Mouse (Mus musculus) gastrocnemius, postnatal 14 days (tissue): ENCODE results near the gene Nr1h4. TPM values are rescaled to one million over a fixed set of nuclear protein-coding genes. Genes with fewer than 3 reads are reported as not detected.
"Not testable (repeated sequence)": the region's sequence is repeated elsewhere in the genome, so short reads cannot be mapped to it uniquely, and the experiment has no call there.

Source experiments
- DNase-seq: peaks from one replicate; pipeline ENCODE4 v3.0.0; 2021; ENCODE audit warnings: mixed read lengths
- intact Hi-C: fragments of 180-260 bp; cut with DNase I; formaldehyde crosslinking; loops from one replicate; pipeline ENCODE4 v1.15.1; 2025; ENCODE audit warnings: low total_unique reads
- long read RNA-seq, 2 experiments: library from polyadenylated mRNA; stranded (forward); transcript quantifications; one replicate each; pipeline ENCODE4 v2.0.0; 2021
- total RNA-seq, 2 experiments: library from RNA; stranded (reverse); gene quantifications; 2 replicates each; pipeline ENCODE4 v1.2.3; 2021

The Nr1h4 gene
- total RNA-seq: not detected
- long read RNA-seq, experiment 1: 0 reads
- long read RNA-seq, experiment 2: 0 reads

- peak; percentile 8 for DNase-seq
- intact Hi-C loops: no loop called here
Measured at GRCm38 (mm10) chr10:89532929-89533727, at the start of gene Nr1h4. Nr1h4 (minus strand) TSS chr10:89533585.

DNA sequence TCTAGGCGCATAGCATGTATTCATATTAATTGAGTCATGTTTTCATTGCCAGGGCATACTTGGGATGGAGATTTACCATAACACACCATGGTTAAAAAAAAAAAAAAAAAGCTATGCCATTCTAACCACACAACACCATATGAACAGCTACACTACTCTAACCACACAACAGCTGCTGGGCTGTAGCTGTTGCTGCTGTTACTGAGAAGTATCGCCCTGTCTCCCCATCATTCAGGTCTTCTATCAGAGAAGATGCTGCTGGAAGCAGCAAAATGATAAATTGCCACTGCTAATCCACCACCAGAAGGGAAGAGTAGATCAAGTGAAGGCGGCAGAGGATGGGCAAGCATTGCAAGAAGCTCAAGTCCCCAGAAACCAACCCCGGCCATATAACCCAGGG is 45.4 kb upstream of the Nr1h4 start:
- intact Hi-C loops: no loop called here
- no peak for DNase-seq

DNA sequence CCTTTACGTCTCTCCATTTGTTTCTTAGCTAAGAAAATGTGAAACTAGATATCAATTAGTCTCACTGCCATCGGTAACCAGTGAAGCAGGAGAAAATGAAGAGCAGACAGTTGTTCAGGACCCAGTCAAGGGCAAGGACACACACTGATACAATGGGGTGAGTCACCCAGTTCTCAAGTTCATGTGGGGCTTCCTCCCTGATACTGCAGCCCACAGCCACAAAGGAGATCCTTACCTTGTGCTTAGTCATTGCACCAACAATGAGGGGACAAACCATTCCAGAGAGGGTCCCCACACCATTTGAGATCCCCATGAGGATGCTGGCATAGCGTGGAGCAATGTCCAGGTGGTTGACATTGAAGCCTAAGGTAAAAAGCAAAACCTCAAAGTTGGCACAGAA is 44.3 kb upstream of the Nr1h4 start:
- no peak for DNase-seq

GRCm38 (mm10) chr10:89573421-89573820 is 40.0 kb upstream of the Nr1h4 start:
- intact Hi-C loops: no loop called here
- DNase-seq: no peak

More for the DNA sequence above, 44.3 kb upstream of the Nr1h4 start:
- intact Hi-C loops: no loop called here

DNA sequence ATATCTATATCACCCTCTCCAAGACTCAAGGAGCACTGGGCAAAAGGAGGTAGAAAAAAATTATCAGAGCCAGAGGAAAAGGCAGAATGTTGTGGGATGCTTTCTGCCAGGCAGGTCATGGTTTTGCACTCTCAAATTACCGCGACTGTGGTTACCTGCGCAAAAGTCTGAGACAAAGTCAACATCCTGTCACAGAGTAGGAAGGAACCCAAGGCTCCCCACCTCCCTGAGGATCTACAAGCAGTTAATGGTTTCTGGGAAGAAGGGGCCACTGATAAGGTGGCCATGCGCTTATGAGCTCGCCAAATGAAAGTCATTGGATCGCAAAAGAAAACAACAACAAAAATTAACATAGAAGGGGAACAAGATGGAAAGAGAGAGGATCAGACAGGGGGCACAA is 39.6 kb upstream of the Nr1h4 start:
- no peak for DNase-seq
- intact Hi-C loops: no loop called here

DNA sequence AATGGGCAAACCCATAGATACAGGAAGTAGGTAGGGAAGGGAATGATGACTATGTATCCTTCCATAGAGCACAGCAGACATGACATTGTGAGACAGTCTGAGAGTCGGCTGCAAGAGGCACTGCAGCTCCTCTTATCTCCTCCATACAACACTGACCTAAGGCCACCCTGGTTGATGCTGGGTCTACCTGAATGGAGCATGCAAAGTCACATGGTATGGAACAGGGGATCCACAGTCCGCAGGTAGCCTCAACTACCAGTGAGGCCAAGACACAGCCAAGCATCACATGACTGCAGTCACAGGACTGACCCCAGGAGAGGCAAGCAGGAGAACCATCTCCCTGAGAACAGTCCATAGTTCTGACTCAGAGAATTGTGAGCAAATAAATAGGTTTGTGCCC is 34.0 kb upstream of the Nr1h4 start:
- no peak for DNase-seq
- intact Hi-C loops: no loop called here

- intact Hi-C loops: no loop called here
- no peak for DNase-seq
Measured at GRCm38 (mm10) chr10:89565301-89566022, 32.1 kb upstream of the Nr1h4 start.

DNA sequence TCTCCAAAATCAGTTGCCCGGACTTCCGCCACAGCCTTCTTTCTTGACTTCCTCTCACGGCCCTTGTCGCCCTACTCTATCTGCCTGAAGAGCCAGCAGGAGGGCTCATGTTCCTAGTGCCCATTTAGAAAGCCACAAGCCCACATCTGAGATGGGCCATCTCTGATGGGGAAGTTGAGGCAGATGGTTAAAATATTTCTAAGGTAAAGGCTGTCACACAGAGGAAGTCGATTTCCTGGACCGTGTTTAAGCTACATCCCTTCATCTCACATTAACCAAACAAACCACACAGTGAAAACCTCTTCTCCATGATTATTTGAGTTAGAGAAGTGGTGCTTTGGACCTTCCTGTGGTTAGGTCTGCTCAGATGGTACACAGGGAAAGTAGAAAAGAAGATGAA is 28.7 kb upstream of the Nr1h4 start:
- intact Hi-C loops: no loop called here
- DNase-seq: no peak

DNA sequence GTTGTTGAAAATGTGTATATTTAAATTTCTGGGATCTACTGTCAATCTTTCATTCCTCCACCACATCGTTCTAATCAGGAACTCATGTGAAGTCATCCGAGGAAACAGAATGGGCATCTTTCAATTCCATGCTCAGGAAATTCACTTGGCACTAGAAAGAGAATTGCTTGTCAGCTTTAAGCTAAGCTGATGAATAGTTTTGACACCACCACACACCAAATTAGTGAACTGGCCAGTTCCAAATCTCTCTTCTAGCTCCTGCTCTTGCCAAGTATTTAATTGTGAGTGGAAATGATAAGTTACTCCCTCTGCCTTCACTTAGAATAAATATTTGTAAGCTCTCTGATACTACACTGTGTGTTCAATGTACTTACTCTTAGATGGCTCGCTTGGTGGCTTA is 26.0 kb upstream of the Nr1h4 start:
- no peak for DNase-seq
- intact Hi-C loops: no loop called here

DNA sequence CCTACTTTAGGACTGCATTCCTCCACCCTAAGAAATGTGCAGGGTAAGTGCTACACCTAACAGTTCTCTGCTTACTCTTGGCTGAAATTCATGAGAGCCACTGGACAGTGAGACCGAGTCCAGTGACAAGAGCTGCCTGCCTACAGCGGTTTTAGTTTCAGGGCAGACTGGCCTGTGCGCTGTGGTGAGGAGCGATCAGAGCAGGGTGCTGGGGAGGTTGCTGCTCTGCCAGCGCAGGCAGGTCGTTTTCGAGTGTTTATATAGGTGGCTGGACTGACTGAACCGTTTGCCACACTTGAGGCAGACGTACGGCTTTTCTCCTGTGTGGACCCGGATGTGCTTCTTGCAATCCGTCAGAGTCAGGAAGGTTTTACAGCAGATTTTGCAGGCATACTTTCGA is 21.5 kb upstream of the Nr1h4 start:
- DNase-seq, intact Hi-C loops: not testable (repeated sequence)

DNA sequence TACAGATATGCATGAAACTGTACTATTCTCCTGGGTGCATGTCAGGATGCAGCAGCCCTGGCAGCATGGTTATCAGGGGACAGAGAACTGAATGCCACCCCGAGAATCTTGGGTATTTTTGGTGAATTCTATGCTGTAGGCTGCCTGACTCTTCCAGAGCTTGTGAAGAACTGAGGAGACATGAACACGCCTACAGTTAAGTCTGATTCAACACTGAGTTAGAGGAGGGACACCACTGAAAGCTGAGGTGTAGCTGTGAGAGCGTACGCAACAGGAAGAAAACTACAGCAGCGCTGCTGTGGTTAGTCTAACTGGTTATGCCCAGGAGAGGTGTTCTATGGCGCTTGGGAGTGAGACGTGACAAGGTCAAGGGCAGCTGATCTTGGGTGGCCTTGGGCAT is 20.5 kb upstream of the Nr1h4 start:
- intact Hi-C loops, DNase-seq: not testable (repeated sequence)

GRCm38 (mm10) chr10:89553015-89553414 is 19.6 kb upstream of the Nr1h4 start:
- DNase-seq: no peak
- intact Hi-C loops: no loop called here

- no peak for DNase-seq
- intact Hi-C loops: no loop called here
Measured at GRCm38 (mm10) chr10:89551657-89552056, 18.3 kb upstream of the Nr1h4 start.

DNA sequence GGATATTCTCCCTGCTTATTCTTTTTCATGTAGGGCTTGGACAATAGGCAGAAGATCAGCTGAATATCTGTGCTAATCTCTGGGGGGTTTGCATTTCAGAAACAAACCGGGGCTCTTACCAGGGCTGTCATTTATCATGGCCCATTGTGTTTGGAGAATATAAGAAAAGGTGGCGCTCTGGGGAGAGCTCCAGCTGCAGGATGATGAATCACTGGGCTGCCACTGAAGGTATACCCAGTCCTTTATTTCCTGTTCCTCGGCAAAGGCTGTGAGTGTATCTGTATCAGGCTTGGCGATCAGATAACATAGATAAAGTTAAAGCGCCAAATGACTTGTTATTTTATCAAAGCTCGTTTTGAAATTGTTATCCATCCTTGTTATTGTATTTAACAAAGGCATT is 14.6 kb upstream of the Nr1h4 start:
- intact Hi-C loops: no loop called here
- DNase-seq: no peak

- DNase-seq: no peak
- intact Hi-C loops: no loop called here
Measured at GRCm38 (mm10) chr10:89546989-89547388, 13.6 kb upstream of the Nr1h4 start.

- DNase-seq: no peak
- intact Hi-C loops: no loop called here
Measured at GRCm38 (mm10) chr10:89543867-89544266, 10.5 kb upstream of the Nr1h4 start.

GRCm38 (mm10) chr10:89542321-89542720 is 8.9 kb upstream of the Nr1h4 start:
- intact Hi-C loops: no loop called here
- DNase-seq: no peak

GRCm38 (mm10) chr10:89532451-89532850 is 934 bp downstream of the Nr1h4 start:
- no peak for DNase-seq
- intact Hi-C loops: no loop called here

- no peak for DNase-seq
- intact Hi-C loops: no loop called here
Measured at GRCm38 (mm10) chr10:89531976-89532375, 1.4 kb downstream of the Nr1h4 start.

- intact Hi-C loops: no loop called here
- no peak for DNase-seq
Measured at GRCm38 (mm10) chr10:89531194-89531634, 2.2 kb downstream of the Nr1h4 start.

DNA sequence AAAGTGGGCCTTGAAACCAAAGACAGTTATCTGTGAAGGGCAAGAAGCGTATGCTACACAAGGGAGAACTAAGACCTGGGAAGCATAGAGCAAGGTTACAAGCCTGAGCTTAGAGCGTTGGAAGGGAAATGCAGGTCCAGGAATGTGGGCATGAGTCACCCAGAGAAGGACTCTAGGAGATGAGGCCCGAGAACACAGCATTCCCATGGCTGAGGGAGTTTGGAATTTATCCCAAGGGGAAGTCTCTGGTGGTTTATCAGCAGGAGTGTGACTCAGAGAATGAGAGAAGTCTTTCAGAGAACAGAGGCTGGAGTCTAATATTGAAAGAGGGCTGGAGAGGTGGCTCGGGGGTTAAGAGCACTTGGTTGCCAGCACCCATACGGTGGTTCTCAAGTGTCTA is 6.3 kb downstream of the Nr1h4 start:
- no peak for DNase-seq
- intact Hi-C loops: no loop called here
